Mouse (Mus musculus) ES-Bruce4 (cell line): ENCODE results near the gene Vipas39.

Experiments
- CTCF ChIP-seq: IDR thresholded peaks from one replicate; pipeline ENCODE4 v1.8.1; 2011; ENCODE audit warnings: low read depth, low read length
- POLR2A ChIP-seq: IDR thresholded peaks from one replicate; pipeline ENCODE4 v1.8.1; 2011; ENCODE audit warnings: low read length; ENCODE audit not compliant: insufficient read depth

GRCm38 (mm10) chr12:87198792-87199191 is 67.3 kb downstream of the Vipas39 start:
- TF ChIP-seq CTCF (no peak), POLR2A (no peak)
